Mouse (Mus musculus): ENCODE data around the gene Mapk14.
A peak's percentile ranks its signal among the peaks of the same experiment; 100 is the strongest.

The Mapk14 gene

GRCm38 (mm10) chr17:28698672-28699071, 7.5 kb downstream of the Mapk14 start:
- no peak for DNase-seq

GRCm38 (mm10) chr17:28699789-28700188, 8.7 kb downstream of the Mapk14 start:
- no peak for DNase-seq

GRCm38 (mm10) chr17:28701171-28701570, 10.0 kb downstream of the Mapk14 start:
- no peak for DNase-seq

GRCm38 (mm10) chr17:28701737-28702136, 10.6 kb downstream of the Mapk14 start:
- DNase-seq: no peak

- peak; percentile 62 for DNase-seq
These were observed 11.5 kb downstream of the Mapk14 start for GRCm38 (mm10) chr17:28702646-28703045.

GRCm38 (mm10) chr17:28706697-28707096, 15.6 kb downstream of the Mapk14 start:
- DNase-seq: no peak

GRCm38 (mm10) chr17:28707136-28707627, 16.1 kb downstream of the Mapk14 start:
- DNase-seq: no peak

GRCm38 (mm10) chr17:28707816-28708215, 16.7 kb downstream of the Mapk14 start:
- DNase-seq: peak; percentile 64

GRCm38 (mm10) chr17:28708989-28709388, 17.9 kb downstream of the Mapk14 start:
- DNase-seq: no peak

GRCm38 (mm10) chr17:28709552-28710290, 18.6 kb downstream of the Mapk14 start:
- DNase-seq: peak; percentile 59

GRCm38 (mm10) chr17:28710291-28710688, 19.2 kb downstream of the Mapk14 start:
- no peak for DNase-seq

GRCm38 (mm10) chr17:28711237-28711636, 20.1 kb downstream of the Mapk14 start:
- DNase-seq: peak; percentile 74

GRCm38 (mm10) chr17:28712305-28712704, 21.2 kb downstream of the Mapk14 start:
- no peak for DNase-seq

- DNase-seq: no peak
These were observed 22.9 kb downstream of the Mapk14 start for GRCm38 (mm10) chr17:28714006-28714405.

- DNase-seq: no peak
These were observed 24.9 kb downstream of the Mapk14 start for GRCm38 (mm10) chr17:28715832-28716548.

GRCm38 (mm10) chr17:28717535-28717934, 26.4 kb downstream of the Mapk14 start:
- no peak for DNase-seq

- DNase-seq: no peak
These were observed 34.7 kb downstream of the Mapk14 start, which contains the start of gene AC170998.1 for GRCm38 (mm10) chr17:28725783-28726182. TSS of gene AC170998.1 (plus strand) at chr17:28726083.

GRCm38 (mm10) chr17:28727511-28727910, 36.4 kb downstream of the Mapk14 start:
- peak; percentile 76 for DNase-seq

- no peak for DNase-seq
These were observed 44.4 kb downstream of the Mapk14 start for GRCm38 (mm10) chr17:28735317-28736105.

GRCm38 (mm10) chr17:28736486-28736885, 45.4 kb downstream of the Mapk14 start:
- no peak for DNase-seq

GRCm38 (mm10) chr17:28737973-28738372, 46.8 kb downstream of the Mapk14 start:
- DNase-seq: no peak

GRCm38 (mm10) chr17:28739244-28739643, 48.1 kb downstream of the Mapk14 start:
- DNase-seq: no peak
